Mouse (Mus musculus) frontal cortex, adult (tissue): ENCODE data around the gene Plcd3.

Source experiments
- ATAC-seq: cut with Nextera tagmentation; 2 replicates; pipeline ENCODE4 v1.9.2; 2017; ENCODE audit warnings: mild to moderate bottlenecking, moderate library complexity, mixed read lengths; ENCODE audit not compliant: low TSS enrichment

The Plcd3 gene

DNA sequence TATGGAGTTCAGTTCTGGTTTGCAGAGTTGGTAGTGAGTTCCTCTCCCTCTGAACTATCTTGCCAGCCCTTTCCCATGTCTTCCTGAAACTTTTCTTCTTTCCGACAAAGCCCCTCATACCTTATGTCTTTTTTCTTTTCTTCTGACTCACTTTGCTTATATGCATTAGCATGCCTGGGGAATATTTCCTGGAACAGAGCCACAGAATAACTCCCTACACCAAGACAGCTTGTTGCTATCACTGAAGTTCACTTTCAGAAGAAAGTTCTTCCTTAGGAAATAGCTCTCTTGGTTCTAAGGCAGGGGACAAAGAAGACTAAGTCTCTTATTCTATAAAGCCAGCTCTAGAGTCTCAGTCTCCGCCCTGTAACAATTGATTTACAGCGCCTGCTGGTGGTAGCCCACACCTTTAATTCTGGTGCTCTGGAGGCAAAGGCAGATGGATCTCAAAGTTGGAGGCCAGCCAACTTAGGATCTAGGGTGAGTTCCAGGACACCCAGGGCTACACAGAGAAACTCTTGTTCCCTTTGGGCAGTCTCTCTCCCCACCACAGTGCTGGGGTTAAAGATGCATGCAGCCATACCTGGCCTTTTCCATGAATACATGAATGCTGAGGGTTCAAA, 80.6 kb downstream of the Plcd3 start:
- no peak for ATAC-seq
